Mouse (Mus musculus) G1E (cell line): ENCODE results near the gene Rapgef2.

ENCODE experiments used
- CTCF ChIP-seq: IDR thresholded peaks from 2 replicates; pipeline ENCODE4 v1.5.1; 2012; ENCODE audit warnings: low read depth, low read length, inconsistent platforms, mixed read lengths
- GATA1 ChIP-seq: IDR thresholded peaks from 2 replicates; pipeline ENCODE4 v1.6.1; 2012; ENCODE audit warnings: borderline replicate concordance, low read length, inconsistent platforms, mixed read lengths

DNA sequence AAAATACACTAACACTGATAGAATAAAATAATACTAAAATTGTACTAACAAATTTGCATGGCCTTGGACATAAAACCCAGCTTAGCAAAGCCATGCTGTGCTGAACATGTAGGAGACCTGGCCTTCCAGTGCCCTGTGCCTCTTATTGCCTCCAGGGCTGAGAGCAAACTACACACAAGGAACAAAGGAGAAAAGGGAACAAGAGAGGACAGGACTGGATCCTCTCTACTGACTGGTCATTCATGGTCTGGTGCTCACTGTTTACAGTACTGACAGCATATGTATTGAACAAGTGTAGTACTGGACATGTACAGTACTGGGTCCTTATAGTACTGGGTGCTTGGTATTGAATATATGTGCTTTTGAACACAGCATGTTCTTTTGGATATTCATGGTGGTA lies 58.0 kb downstream of the Rapgef2 start:
- no peak for TF ChIP-seq CTCF
- no peak for TF ChIP-seq GATA1
